Mouse (Mus musculus): ENCODE results near the gene Dlg4.

GRCm38 (mm10) chr11:70053156-70053555, 36.4 kb downstream of the Dlg4 start:
- no peak for TF ChIP-seq CTCF (conservative IDR thresholded peaks at IDR 0.05; ENCODE audit: insufficient read depth, insufficient read length, low read depth, low read length)
- TF ChIP-seq POLR2A (IDR thresholded peaks at IDR 0.05; ENCODE audit: low read depth, low read length): no peak
